Mouse (Mus musculus) WW6 (cell line): ENCODE results near the gene Paqr3.

Experiments
- DNase-seq: peaks from one replicate; pipeline ENCODE4 v3.0.0-alpha.2; 2013; ENCODE audit warnings: low read depth, low spot score

Gene Paqr3

DNA sequence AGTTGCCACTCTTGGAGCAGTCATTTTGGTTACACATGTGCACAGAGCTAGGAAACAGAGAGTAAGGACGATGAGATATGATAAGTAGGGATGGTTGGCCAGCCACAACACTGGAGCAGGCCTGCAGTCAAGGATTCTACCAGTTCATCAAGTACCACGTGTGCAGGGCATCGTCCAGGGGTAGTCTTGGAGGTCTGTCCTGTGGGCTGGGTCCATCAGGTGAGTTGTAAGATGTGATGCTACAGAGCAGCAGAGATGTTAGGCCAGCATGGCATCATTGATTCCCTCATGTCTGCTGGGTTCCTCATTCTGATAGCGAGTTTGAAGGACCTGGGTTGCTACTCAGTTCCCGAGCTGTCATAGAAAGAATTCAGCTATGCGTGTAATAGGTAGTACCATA lies 26.3 kb downstream of the Paqr3 start:
- DNase-seq, result no peak

DNA sequence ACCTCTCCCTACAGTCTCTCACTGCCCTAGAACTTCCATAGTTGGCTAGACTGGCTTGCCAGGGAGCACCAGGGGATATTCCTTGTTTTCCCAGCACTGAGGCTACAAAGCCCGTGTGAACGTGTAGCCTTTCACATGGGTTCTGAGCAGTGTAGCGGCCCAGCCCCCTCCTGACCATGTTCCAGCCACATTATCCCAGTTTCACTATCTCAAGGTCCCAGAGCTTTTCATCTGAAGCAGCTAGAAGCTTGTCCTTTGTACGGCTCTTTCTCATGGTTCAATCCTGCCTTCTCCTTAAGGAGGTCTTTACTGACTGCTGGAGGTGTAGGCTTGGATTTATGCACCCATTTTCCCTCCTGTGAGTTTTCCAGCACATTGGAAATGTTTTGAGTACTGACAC lies 26.9 kb downstream of the Paqr3 start:
- no peak for DNase-seq

DNA sequence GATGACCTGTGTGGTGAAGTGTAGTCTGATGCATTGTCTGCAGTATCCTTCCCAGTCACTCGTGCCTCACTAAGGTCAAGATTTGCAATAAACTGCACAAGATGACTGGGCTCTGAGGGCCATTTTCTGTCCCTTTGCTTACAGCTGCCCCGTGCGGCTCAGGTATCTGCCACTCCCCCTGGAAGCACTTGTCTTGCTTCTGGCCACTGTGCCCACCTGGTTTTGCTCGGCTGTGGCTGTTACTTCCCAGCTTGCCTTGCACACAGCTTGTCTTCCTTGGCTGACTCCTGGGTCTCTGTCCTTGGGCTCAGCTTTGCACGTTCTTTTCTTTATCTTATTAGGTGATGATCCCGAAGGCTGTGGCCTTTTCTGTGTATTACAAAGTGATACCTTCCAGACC lies 27.7 kb downstream of the Paqr3 start:
- no peak for DNase-seq

DNA sequence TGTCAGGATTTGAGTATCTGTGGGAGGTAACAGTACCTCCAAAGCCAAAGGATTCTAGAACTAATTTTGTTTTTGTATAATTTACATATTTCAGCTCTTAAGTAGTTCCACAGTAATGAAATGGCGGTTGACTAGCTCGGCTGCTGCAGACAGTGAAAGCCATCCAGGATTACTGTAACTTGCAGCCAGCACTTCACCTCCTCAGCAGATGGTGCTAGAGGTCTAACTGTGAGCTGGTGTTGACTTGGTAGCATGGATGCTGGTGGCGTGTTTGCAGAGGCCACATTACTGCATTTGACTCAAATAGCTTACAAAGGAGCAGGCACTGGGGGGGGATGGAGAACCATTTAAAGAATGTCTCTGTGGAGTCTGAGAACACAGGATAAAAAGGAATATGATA lies 29.9 kb downstream of the Paqr3 start:
- no peak for DNase-seq

DNA sequence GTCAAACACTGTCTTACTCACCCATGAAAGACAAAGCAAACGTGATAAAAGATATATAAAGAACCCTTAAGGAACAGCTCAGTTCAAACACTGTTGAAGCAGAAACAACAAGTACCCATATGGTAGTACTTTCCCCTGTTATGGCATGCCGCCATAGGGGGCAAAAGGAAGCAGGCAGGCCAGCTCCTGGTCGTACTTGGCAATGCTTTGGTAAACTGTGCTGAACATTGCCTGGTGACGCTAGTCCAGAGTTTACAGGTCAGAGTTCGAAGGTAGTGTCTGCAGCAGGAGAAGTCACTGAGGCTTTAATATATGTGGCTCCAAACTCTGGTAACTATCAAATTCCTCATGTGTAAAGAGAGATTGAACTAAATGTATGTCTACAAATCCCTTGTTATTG lies 32.8 kb downstream of the Paqr3 start:
- no peak for DNase-seq

DNA sequence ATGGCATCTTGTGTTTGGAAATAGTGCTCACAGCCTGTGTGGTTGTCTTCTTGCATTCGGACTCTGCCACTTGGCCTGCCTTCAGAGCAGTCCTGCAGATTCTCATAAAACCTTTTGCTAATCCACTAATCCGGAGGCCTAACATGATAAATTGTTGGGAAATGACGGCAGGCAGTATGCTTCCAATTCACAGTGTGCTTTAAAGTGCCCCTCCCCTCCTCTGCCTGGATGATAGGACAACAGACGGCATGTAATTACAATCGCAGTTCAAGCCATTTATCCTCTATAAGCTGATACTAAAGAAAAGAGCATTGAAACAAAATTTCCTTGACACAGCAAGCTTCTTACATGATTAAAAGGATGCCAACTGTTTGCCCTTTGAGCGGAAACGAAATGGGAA lies 33.7 kb downstream of the Paqr3 start:
- DNase-seq, result no peak

DNA sequence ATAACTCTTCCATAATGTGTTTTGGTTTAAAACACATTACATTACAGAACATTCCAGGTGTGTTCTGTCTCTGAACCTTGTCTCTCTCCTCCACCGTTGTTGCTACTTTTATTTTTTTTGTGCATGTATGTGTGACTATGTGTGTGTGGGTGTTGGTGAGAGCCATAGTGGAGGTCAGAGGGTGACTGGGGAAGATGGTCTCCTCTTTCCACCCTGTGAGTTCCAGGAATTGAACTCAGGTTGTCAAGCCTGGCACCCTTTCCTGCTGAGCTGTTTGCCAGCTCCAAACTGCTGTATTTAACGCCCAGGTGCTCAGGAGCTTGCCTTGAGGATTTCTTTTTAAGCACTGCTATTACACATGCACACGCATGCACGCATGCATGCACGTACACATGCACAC lies 35.2 kb downstream of the Paqr3 start:
- no peak for DNase-seq

DNA sequence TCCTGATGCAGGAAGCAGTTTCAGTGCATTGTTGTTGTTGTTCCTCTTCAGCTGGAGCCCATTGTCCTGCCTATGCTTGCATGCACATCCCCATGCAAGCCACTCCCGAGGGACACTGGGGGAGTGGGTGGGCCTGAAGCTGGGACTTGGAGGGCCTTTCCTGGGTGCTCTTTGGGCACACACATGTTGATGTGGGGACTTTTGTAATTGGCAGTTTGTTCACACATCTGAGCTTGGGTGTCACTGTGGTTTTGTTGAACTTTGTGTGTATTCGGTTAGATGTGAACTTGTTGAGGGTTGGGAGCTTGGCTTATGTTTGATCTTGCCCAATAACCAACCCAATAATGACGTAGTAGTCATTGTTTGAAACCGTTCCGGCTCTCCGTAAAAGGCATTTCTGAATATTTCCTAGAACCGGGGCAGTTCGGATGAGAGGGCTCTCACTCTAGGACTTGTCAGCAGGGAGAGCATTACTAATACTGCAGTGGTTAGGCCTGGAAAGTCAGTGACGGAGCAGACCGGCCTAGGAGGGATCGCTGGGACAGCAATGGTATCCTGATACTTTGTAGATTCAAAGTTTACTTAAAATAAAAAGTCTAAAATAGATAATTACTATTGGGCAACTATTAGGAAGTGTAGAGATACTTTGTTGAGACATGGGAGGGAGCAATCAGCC lies 35.8 kb downstream of the Paqr3 start:
- no peak for DNase-seq

DNA sequence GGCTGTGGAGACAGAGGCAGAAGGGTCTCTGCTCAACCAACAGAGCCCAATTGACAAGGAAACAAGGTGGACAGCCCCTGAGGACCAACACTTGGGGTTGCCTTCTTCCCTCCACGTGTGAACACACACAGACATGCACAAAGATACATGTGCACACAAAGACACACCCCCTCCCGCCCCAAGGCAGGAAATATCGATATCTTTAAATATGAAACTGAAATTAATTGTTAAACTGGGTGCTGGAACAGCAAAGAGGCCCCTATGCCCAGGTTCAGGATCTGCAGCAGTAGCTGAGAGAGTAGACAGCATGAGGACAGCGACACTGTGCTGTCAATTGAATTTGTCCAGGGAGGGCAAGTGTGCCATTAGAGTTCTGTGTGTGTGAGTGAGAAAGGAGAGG lies 45.6 kb downstream of the Paqr3 start:
- no peak for DNase-seq

DNA sequence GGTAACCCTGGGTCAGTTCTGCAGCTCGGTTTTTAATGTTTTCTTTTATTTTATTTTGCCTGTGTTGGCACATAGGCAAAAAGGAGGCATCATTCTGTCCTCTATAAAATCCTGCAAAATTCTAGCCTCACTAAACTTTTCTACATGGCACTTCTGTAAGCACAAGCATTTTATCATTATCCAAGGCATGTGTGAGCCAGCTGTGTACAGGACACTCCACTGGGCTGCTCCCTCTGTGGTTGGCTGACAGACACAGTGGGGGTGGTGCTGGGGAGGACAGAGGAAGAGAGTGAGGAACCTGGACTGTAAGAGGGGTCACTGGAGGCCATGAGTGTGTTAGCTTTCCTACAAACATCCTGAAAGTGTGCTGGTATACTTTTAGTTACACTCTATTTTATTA lies 49.4 kb downstream of the Paqr3 start:
- DNase-seq, result no peak

DNA sequence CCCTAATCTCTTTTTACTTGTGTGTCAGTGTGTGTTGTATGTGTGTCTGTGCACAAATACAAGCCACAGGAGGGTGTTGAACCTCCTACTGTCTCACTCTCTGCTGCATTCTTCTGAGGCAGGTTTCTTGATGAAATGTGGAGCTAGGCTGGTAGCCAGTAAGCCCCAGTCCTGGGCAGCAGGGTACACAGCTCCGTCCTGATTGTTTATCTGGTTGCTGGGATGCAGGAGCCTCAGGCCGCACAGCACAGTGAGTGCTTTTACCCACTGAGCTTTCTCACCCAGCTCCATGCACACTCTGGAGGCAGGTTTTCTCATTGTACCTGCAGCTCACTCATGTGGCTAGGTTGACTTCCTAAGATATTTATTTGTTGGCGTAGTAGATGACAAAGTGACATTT lies 50.5 kb downstream of the Paqr3 start:
- DNase-seq, result no peak

DNA sequence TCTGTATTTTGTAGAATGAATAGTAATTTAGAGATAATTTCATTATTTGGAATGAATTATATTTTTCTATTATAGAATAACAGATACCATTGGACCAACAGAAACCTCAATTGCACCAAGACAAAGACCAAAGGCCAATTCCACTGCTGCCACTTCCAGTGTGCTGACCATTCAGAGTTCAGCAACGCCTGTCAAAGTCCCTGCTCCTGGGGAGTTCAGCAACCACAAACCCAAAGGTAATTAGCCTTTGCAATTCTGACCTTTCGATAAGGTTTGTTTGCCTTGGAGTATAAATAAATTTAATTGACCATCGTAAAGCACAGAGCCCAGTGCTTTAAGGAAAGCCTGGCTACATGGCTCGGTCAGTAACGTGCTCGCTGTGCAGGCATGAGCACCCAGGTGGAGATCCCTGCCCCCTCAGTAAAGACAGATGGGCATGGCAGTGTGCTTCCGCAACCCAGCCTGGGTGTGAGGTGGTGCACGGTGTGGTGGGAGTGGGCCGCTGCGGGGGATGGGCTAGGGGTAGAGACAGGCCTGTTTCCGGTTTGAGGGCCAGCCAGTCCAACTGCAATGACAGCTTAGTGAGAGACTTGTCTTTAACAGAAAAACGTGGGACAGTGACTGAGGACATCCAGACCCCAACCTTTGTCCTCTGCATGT lies 54.5 kb downstream of the Paqr3 start:
- no peak for DNase-seq

DNA sequence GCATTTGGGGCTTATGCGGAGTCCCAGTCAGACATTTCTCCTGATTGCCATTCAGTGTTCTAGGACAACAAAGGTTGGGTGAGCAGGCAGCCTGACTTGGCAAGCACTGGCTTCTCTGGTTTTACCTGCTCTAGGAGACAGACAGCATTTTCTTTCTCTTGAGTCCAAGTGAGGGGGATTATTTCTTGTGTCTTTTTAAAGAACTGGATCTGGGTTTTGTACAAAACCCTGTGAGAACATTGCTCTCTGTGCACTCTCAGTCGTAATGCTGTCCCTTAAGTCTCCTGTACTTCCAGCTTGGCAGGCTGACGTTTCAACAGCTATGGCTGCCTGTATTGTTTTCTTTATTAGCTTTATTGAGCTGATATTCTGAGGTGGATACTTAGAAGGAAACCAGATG lies 55.0 kb downstream of the Paqr3 start:
- DNase-seq, result no peak

DNA sequence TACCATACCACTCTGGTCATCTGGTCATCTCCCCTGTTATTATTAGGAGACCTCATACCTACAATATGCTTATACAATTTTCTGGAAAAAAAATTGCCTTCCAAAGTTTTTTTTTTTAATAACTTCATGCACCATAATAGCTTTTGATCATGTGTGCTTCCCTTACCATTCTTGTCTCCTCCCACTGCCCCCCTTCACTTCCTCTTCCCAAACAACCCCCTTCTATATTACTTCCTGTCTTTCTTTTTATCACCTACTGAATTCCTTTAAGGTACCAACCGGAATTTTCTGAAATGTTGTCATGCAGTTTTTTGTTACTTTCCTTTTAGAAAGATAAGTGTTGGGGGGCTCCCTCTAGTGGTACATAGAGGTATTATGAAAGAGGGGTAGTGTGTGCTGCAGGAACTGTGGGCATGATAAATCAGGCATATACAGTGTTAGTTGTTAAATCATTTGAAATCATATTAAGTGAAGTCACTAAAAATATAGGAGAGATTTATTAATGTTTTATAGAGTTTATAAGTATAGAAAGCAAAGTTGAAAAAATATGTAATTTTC lies 55.8 kb downstream of the Paqr3 start:
- DNase-seq, result no peak

DNA sequence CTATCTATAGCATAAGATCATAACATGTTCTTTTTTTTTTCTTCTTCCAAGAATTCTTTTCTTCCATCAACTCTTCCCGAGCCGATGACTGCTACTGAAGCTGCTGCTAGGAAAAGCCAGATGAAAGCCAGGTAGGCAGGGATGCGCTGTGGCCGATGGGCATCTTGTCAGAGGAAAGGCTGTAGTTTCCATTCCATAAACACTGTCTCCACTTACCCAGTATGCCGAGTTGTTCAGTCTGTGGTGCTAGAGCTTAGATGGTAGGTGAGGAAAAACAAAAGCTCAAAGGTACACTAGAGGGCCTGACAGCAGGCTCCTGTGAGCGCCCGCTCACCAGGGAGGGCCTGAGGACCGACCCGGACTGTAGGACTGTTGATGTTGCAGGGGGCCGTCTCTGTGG lies 56.6 kb downstream of the Paqr3 start:
- DNase-seq, result no peak

DNA sequence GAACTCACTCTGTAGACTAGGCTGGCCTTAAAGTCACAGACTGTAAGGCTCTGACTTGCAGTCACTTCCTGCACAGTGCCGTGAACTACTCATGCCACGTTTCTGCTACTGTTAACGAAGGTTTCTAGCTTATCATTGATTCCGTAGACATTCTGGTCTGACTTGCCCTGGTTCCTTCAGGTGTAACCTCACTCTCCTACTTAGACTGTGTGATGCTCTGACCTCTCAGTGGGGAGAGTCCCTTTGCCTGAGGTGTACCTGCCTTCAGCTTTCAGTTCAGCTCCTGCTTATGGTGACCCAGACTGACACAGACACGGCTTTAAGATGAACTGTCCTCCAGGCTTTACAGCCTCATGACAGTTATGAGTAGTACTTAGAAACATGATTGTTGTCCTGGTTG lies 57.2 kb downstream of the Paqr3 start:
- no peak for DNase-seq

DNA sequence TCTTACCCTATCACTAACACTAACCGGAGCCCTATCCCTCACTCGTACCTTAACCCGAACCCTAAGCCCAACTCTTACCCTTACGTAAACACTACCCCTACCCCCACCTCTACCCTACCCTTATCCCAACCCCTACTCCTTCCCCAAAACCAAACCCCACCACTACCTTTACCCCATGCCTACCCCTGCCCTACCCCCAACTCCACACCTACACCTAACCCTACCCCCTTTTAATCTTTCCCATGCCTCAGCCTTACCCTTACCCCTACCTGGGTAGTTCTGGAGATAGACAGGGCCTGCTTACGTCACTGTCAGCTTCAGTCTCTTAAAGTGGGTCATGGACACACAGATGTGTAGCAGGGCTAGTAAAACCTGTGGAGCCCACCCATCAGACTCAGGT lies 62.5 kb downstream of the Paqr3 start:
- no peak for DNase-seq

DNA sequence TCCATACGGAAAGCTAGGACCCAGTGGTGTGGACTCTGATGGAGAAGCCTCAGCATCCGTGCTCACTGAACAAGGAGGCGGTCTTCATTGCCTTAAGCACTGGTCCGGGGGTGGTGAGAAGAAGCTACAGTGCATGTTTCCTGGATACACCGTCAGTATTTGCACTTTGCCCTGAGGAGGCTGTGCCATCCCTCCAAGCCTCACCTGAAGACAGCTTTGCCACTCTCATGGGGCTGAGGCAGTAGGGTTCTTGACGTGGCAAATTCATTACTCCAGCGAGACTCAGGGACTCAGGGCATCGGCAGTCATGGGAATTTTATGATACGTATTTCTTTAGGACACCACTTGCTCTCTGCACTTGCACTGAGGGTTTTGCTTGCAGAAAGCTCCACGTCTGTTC lies 64.7 kb downstream of the Paqr3 start:
- no peak for DNase-seq

DNA sequence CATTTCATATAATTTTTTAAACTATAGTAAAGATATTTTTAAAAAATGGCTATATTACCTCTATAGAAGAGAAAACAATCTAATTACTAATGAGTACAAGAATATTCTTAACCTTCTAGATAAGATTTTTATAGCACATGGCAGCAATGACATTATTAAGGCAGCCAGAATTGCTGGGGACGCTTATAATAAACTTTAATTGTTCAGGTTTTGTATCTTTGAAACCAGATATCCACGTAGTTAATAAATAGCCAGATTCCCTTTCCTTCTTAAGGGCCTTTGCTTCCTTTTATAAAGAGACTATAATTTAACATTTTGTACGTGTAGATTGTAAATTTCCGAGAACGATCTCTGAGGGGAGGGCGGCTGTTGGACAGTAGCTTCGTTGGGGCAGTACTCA lies 66.1 kb downstream of the Paqr3 start:
- no peak for DNase-seq
